Comparison of ENCODE assay signal across 8 mouse cellular contexts in genomic region chr2:118606032-118606431, GRCm38 (mm10). TPM values are rescaled to one million over a fixed set of nuclear protein-coding genes. Genes with fewer than 3 reads are reported as not detected.
DNase-seq lines count a peak whose midpoint lies in the region; ATAC-seq and TF ChIP-seq lines count a peak whose summit lies in the region.

No protein-coding gene starts in this region.

- no peaks in the 10 kb centered on the region for H3K4me1 ChIP-seq in forebrain, postnatal 0 days (ENCODE audit: insufficient read depth)
- H3K4me1 ChIP-seq in forebrain, embryonic 16.5 days (replicated peaks; ENCODE audit: control insufficient read depth, insufficient read depth, low read length): no peaks in the 10 kb centered on the region
- no peaks in the 10 kb centered on the region for H3K4me1 ChIP-seq in kidney, postnatal 0 days (replicated peaks; ENCODE audit: insufficient read depth, low read length)

- DNase-seq in forebrain, postnatal 0 days: peak; percentile 11
- DNase-seq in ovary, postnatal 36 days (ENCODE audit: low spot score): peak; percentile 37
- no peak for DNase-seq in ovary, postnatal 10 days (ENCODE audit: low spot score)
- DNase-seq in cerebellum, postnatal 36 days: peak; percentile 28 to 34
- peak; percentile 37 for DNase-seq in kidney, postnatal 0 days (ENCODE audit: low spot score)
- DNase-seq in natural killer cell, adult 2 months (ENCODE audit: low spot score in 2 of 2): peak; percentile 12 to 48
- DNase-seq in frontal cortex, postnatal 14 days (ENCODE audit: low spot score in 2 of 2): no peak

- H3K4me3 ChIP-seq in forebrain, postnatal 0 days (ENCODE audit: low read depth, low read length): no peak overlapping the region
- H3K4me3 ChIP-seq in forebrain, embryonic 16.5 days (replicated peaks; ENCODE audit: low read length): no peak overlapping the region
- H3K4me3 ChIP-seq in kidney, postnatal 0 days (replicated peaks; ENCODE audit: low read depth, low read length): no peak overlapping the region

- no peaks in the 10 kb centered on the region for H3K9me3 ChIP-seq in forebrain, postnatal 0 days (ENCODE audit: low read length)
- no peaks in the 10 kb centered on the region for H3K9me3 ChIP-seq in forebrain, embryonic 16.5 days (ENCODE audit: control insufficient read depth, low read length)
- no peaks in the 10 kb centered on the region for H3K9me3 ChIP-seq in kidney, postnatal 0 days (replicated peaks; ENCODE audit: low read length)

- no peaks in the 10 kb centered on the region for H3K36me3 ChIP-seq in forebrain, postnatal 0 days (ENCODE audit: insufficient read depth)
- H3K36me3 ChIP-seq in forebrain, embryonic 16.5 days (ENCODE audit: control insufficient read depth, insufficient read depth): peaks cover 4% of the 10 kb centered on the region
- peaks cover 20% of the 10 kb centered on the region for H3K36me3 ChIP-seq in kidney, postnatal 0 days (ENCODE audit: insufficient read depth, low read length)

- ATAC-seq in forebrain, postnatal 0 days: no peak
- ATAC-seq in forebrain, embryonic 16.5 days: no peak
- no peak for ATAC-seq in kidney, postnatal 0 days (replicated peaks; ENCODE audit: low FRiP score, low read depth)

- no peak overlapping the region for H3K4me2 ChIP-seq in forebrain, postnatal 0 days (ENCODE audit: low read depth)
- no peak overlapping the region for H3K4me2 ChIP-seq in forebrain, embryonic 16.5 days (ENCODE audit: low read length)
- H3K4me2 ChIP-seq in kidney, postnatal 0 days (ENCODE audit: low read length): no peak overlapping the region

- TF ChIP-seq CTCF in forebrain, postnatal 0 days (IDR thresholded peaks at IDR 0.05; ENCODE audit: low read depth): peak; percentile 68
- peak; percentile 75 for TF ChIP-seq CTCF in kidney, postnatal 0 days (IDR thresholded peaks at IDR 0.05; ENCODE audit: low read depth)

- H3K9ac ChIP-seq in forebrain, postnatal 0 days: no peak overlapping the region
- no peak overlapping the region for H3K9ac ChIP-seq in forebrain, embryonic 16.5 days (replicated peaks; ENCODE audit: low read depth, low read length)
- no peak overlapping the region for H3K9ac ChIP-seq in kidney, postnatal 0 days (ENCODE audit: low read depth, low read length)

- no peak overlapping the region for H3K27ac ChIP-seq in forebrain, postnatal 0 days (ENCODE audit: low read depth, low read length)
- no peak overlapping the region for H3K27ac ChIP-seq in forebrain, embryonic 16.5 days (ENCODE audit: low read length)
- H3K27ac ChIP-seq in kidney, postnatal 0 days: no peak overlapping the region

- no peaks in the 10 kb centered on the region for H3K27me3 ChIP-seq in forebrain, postnatal 0 days (ENCODE audit: insufficient read depth, low read length)
- H3K27me3 ChIP-seq in forebrain, embryonic 16.5 days (replicated peaks; ENCODE audit: control insufficient read depth, insufficient read depth, low read length): no peaks in the 10 kb centered on the region
- no peaks in the 10 kb centered on the region for H3K27me3 ChIP-seq in kidney, postnatal 0 days (ENCODE audit: insufficient read depth, low read length)

- 80% methylated on average over 2 of the region's 2 CpGs for WGBS in forebrain, postnatal 0 days
- 85% methylated on average over 2 of the region's 2 CpGs for WGBS in forebrain, embryonic 16.5 days
- WGBS in kidney, postnatal 0 days: 90% methylated on average over 2 of the region's 2 CpGs

RNA-seq across cellular contexts. Expression of gene Bub1b, which starts 8.0 kb away (rescaled TPM):
- total RNA-seq in forebrain, postnatal 0 days (2014; rRNA removed): 10.1 and 11.9 TPM in 2 replicates
- polyA plus RNA-seq in forebrain, postnatal 0 days (2015; fragmentation: Nextera tagmentation; extraction: Ambion mirVana): 6.5 and 7.2 TPM in 2 replicates
- 36.4 and 45.0 TPM in 2 replicates for polyA plus RNA-seq in forebrain, embryonic 16.5 days (2015; fragmentation: Nextera tagmentation; extraction: Ambion mirVana)
- polyA plus RNA-seq in kidney, postnatal 0 days (2015; fragmentation: Nextera tagmentation; extraction: Ambion mirVana): 28.7 and 34.2 TPM in 2 replicates

RNA-seq across cellular contexts. Expression of gene Bmf, which starts 56.5 kb away (rescaled TPM):
- total RNA-seq in forebrain, postnatal 0 days (2014; rRNA removed): 5.3 and 6.6 TPM in 2 replicates
- polyA plus RNA-seq in forebrain, postnatal 0 days (2015; fragmentation: Nextera tagmentation; extraction: Ambion mirVana): 1.2 and 1.3 TPM in 2 replicates
- polyA plus RNA-seq in forebrain, embryonic 16.5 days (2015; fragmentation: Nextera tagmentation; extraction: Ambion mirVana): 1.3 and 1.5 TPM in 2 replicates
- polyA plus RNA-seq in kidney, postnatal 0 days (2015; fragmentation: Nextera tagmentation; extraction: Ambion mirVana): 4.2 and 5.3 TPM in 2 replicates

RNA-seq across cellular contexts. Expression of gene Pak6, which starts 57.1 kb away (rescaled TPM):
- 71.4 and 84.4 TPM in 2 replicates for total RNA-seq in forebrain, postnatal 0 days (2014; rRNA removed)
- 39.6 and 61.9 TPM in 2 replicates for polyA plus RNA-seq in forebrain, postnatal 0 days (2015; fragmentation: Nextera tagmentation; extraction: Ambion mirVana)
- polyA plus RNA-seq in forebrain, embryonic 16.5 days (2015; fragmentation: Nextera tagmentation; extraction: Ambion mirVana): 26.0 and 36.4 TPM in 2 replicates
- 1.9 and 3.5 TPM in 2 replicates for polyA plus RNA-seq in kidney, postnatal 0 days (2015; fragmentation: Nextera tagmentation; extraction: Ambion mirVana)

Comparison
In these comparisons a context has a peak if more than half of its experiments do, and no peak if none do; other contexts are left out.
1. DNase-seq: peak in forebrain, postnatal 0 days (single experiment), ovary, postnatal 36 days (single experiment), cerebellum, postnatal 36 days (2 of 2), kidney, postnatal 0 days (single experiment) and natural killer cell, adult 2 months (2 of 2); none in ovary, postnatal 10 days (single experiment) and frontal cortex, postnatal 14 days (0 of 2).